Mouse (Mus musculus): ENCODE results near the gene Dnmt3a. TPM values are rescaled to one million over a fixed set of nuclear protein-coding genes. Genes with fewer than 3 reads are reported as not detected.
"Not testable (repeated sequence)": the region's sequence is repeated elsewhere in the genome, so short reads cannot be mapped to it uniquely, and the experiment has no call there.

Dnmt3a gene
- polyA plus RNA-seq, 1 experiment from 2014 or later: 55.1 TPM

DNA sequence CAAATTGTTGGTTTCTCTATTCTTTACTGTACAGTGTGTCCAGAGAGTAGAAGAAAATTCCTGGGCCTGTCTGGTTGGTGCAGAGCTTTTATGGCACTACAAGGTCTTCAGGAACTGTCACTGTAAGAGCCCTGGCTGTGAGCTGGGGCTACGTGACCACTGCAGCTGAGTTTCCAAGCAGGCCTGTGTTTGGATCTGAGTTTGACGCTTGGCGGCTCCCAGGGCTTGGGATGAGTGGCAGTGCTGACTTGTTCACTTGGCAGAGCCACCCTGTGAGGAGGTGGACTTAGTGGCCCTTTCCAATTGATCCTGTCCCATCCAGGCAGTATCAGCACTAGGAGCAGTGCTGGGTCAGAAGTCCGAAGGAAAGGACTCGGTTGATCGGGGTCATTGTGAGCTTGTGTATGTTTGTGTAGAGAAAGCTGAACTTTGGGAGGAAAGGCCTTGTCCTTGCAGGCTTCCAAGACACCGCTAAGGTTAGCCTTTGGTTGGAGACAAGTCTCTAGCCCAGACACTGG, 106.1 kb downstream of the Dnmt3a start:
- no peak overlapping the region for H3K4me3 ChIP-seq (ENCODE audit: low read length)
- no peaks in the 10 kb centered on the region for H3K9me3 ChIP-seq (replicated peaks; ENCODE audit: control insufficient read depth, low read length)
- H3K36me3 ChIP-seq (ENCODE audit: control insufficient read depth, insufficient read depth): peaks cover 15% of the 10 kb centered on the region
- H3K4me1 ChIP-seq (ENCODE audit: control insufficient read depth, insufficient read depth, low read length): no peaks in the 10 kb centered on the region
- H3K27ac ChIP-seq (ENCODE audit: low read length): no peak overlapping the region
- no peaks in the 10 kb centered on the region for H3K27me3 ChIP-seq (ENCODE audit: control insufficient read depth, insufficient read depth, low read length)
- H3K4me2 ChIP-seq (ENCODE audit: low read depth, low read length): no peak overlapping the region
- 83% methylated on average over 7 of the region's 7 CpGs for WGBS
- no peak overlapping the region for H3K9ac ChIP-seq (ENCODE audit: low read length)
- ATAC-seq (replicated peaks; ENCODE audit: extremely low read depth, insufficient read depth, low FRiP score): no peak

DNA sequence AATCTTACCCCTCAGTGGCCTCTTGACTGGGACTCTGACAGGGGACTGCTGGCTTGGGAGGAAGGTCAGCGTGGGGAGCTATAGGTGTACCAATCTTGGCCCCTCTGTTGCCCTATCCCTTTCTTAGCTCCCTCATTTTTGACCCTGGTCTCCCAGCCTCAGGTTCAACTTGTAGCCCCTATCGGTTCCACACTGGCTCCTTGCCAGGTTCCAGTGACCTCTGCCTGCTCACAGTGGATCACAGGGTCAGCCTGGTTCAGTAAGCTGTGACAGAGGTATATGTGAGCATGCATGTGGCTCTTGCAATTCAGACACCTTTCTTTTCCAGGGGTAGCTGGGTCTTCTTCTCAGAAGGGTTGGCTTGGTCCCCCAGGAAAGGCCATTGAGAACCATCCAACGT, 110.0 kb downstream of the Dnmt3a start:
- 0 out of 2 replicates have a peak, but pooled peaks cover 2% of the 10 kb centered on the region for H3K36me3 ChIP-seq (ENCODE audit: control insufficient read depth, insufficient read depth)
- H3K27me3 ChIP-seq (ENCODE audit: control insufficient read depth, insufficient read depth, low read length): no peaks in the 10 kb centered on the region
- no peak overlapping the region for H3K9ac ChIP-seq (ENCODE audit: low read length)
- 51% methylated on average over 3 of the region's 3 CpGs for WGBS
- ATAC-seq (replicated peaks; ENCODE audit: extremely low read depth, insufficient read depth, low FRiP score): no peak
- H3K9me3 ChIP-seq (replicated peaks; ENCODE audit: control insufficient read depth, low read length): no peaks in the 10 kb centered on the region
- H3K27ac ChIP-seq (ENCODE audit: low read length): no peak overlapping the region
- 0 out of 2 replicates have a peak, but pooled peaks cover 4% of the 10 kb centered on the region for H3K4me1 ChIP-seq (ENCODE audit: control insufficient read depth, insufficient read depth, low read length)
- no peak overlapping the region for H3K4me2 ChIP-seq (ENCODE audit: low read depth, low read length)
- H3K4me3 ChIP-seq (ENCODE audit: low read length): no peak overlapping the region

DNA sequence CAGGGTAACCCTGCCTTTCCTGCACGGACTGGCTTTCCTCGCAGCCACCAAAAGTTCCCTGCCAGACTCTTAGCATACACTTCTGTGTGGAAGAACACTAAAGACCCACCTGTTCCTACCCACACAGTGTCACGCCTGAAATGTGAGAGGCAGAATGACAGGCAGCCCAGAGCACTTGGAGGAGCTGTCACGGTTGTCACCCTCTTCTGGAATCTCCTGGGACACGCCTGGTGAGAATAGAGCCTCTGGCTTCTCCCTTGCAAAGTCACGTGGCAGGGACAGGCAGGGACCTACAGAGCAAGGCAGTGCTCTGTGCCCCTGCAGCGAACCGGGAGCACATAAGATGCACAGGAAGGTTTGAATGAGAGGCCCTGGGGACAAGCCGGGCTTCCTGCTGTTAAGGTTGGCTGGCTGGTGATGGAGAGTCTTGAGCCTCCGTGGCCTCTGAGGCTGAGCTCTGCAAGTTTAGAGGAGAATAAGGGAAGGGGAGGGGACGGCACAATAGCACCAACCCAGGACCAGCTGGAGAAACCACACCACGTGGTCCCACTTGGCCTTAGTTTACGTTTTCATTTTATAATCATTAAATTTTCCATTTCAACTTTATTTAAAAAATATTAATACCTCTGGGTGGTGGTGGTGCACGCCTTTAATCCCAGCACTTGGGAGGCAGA, 112.0 kb downstream of the Dnmt3a start:
- Histone ChIP-seq H3K4me2 (ENCODE audit: low read depth, low read length) (peak overlapping the region; percentile 5; the same call in 1 of the 2 replicates), H3K4me3 (ENCODE audit: low read length) (no peak overlapping the region), H3K36me3 (ENCODE audit: control insufficient read depth, insufficient read depth) (no peaks in the 10 kb centered on the region), H3K9me3 (replicated peaks; ENCODE audit: control insufficient read depth, low read length) (no peaks in the 10 kb centered on the region), H3K9ac (ENCODE audit: low read length) (no peak overlapping the region), H3K4me1 (ENCODE audit: control insufficient read depth, insufficient read depth, low read length) (peaks cover 9% of the 10 kb centered on the region; the same call in 1 of the 2 replicates), H3K27me3 (ENCODE audit: control insufficient read depth, insufficient read depth, low read length) (no peaks in the 10 kb centered on the region), H3K27ac (ENCODE audit: low read length) (no peak overlapping the region)
- ATAC-seq (replicated peaks; ENCODE audit: extremely low read depth, insufficient read depth, low FRiP score): peak; percentile 63; the same call in 1 of the 2 replicates
- whole genome bisulfite sequencing: 24% methylated on average over 14 of the region's 14 CpGs

DNA sequence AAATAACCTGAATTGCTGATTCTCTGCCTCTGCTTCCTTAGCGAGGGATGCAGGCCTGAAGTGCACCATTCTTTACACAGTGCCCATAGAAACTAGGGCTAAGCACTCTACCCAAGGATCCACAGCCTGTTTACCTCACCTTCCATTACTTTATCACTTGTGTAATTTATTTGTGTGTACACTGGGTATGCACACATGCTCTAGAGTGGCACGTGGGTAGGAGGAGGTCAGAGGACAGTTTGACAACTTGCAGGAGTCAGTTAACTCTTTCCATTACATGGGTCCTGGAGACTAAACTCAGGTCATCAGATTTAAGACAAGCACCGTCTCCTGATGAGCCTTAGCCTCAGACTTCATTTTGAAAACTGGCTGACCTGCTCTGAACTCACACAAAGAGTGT, 112.8 kb downstream of the Dnmt3a start:
- no peak overlapping the region for H3K4me2 ChIP-seq (ENCODE audit: low read depth, low read length)
- no peak for ATAC-seq (replicated peaks; ENCODE audit: extremely low read depth, insufficient read depth, low FRiP score)
- H3K27ac ChIP-seq (ENCODE audit: low read length): no peak overlapping the region
- WGBS: 60% methylated on average over 3 of the region's 3 CpGs
- H3K9ac ChIP-seq (ENCODE audit: low read length): no peak overlapping the region
- H3K9me3 ChIP-seq (replicated peaks; ENCODE audit: control insufficient read depth, low read length): no peaks in the 10 kb centered on the region
- no peaks in the 10 kb centered on the region for H3K27me3 ChIP-seq (ENCODE audit: control insufficient read depth, insufficient read depth, low read length)
- H3K4me1 ChIP-seq (ENCODE audit: control insufficient read depth, insufficient read depth, low read length): peaks cover 9% of the 10 kb centered on the region; the same call in 1 of the 2 replicates
- no peaks in the 10 kb centered on the region for H3K36me3 ChIP-seq (ENCODE audit: control insufficient read depth, insufficient read depth)
- H3K4me3 ChIP-seq (ENCODE audit: low read length): no peak overlapping the region

DNA sequence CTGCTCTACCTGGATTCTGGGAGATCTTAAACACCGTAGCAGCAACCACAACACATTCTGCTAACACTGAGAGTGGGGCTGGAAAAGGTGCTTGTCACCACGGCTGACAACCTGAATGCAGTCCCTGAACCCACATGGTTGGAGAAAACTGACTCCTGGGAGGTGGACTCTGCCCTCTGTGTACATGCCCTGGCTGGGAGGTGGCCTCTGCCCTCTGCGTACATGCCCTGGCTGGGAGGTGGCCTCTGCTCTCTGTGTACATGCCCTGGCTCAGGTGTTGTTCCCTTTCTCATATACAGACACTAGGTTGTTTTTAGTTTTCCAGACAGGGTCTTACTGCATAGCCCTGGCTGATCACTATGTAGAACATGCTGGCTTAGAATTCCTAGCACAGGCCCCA, 113.6 kb downstream of the Dnmt3a start:
- no peak overlapping the region for H3K27ac ChIP-seq (ENCODE audit: low read length)
- H3K4me1 ChIP-seq (ENCODE audit: control insufficient read depth, insufficient read depth, low read length): peaks cover 9% of the 10 kb centered on the region; the same call in 1 of the 2 replicates
- no peak overlapping the region for H3K9ac ChIP-seq (ENCODE audit: low read length)
- H3K9me3 ChIP-seq (replicated peaks; ENCODE audit: control insufficient read depth, low read length): no peaks in the 10 kb centered on the region
- ATAC-seq (replicated peaks; ENCODE audit: extremely low read depth, insufficient read depth, low FRiP score): no peak
- no peak overlapping the region for H3K4me3 ChIP-seq (ENCODE audit: low read length)
- no peaks in the 10 kb centered on the region for H3K36me3 ChIP-seq (ENCODE audit: control insufficient read depth, insufficient read depth)
- no peak overlapping the region for H3K4me2 ChIP-seq (ENCODE audit: low read depth, low read length)
- WGBS: 84% methylated on average over 3 of the region's 3 CpGs
- no peaks in the 10 kb centered on the region for H3K27me3 ChIP-seq (ENCODE audit: control insufficient read depth, insufficient read depth, low read length)

DNA sequence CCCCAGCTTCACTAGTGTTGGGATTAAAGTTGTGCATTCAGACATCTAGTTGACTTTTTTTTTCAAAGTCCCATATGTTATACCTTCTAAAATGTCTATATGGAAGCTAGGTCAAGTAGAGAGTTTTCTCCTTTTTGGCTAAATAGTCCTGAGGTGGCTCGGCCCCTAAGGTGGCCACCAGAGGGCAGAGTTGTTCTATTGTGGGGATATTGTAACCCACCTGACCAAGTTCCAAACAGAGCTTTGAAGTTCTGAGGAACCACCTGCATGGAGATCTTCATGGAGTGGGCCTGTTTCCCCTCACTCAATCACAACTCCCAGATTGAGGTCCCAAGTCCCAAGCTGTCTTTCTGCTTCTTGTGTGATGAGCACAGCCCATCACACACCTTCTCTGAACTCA, 120.3 kb downstream of the Dnmt3a start:
- Histone ChIP-seq H3K27ac (ENCODE audit: low read length) (no peak overlapping the region), H3K27me3 (ENCODE audit: control insufficient read depth, insufficient read depth, low read length) (no peaks in the 10 kb centered on the region), H3K4me3 (ENCODE audit: low read length) (no peak overlapping the region), H3K9ac (ENCODE audit: low read length) (no peak overlapping the region), H3K9me3 (replicated peaks; ENCODE audit: control insufficient read depth, low read length) (no peaks in the 10 kb centered on the region), H3K36me3 (ENCODE audit: control insufficient read depth, insufficient read depth) (no peaks in the 10 kb centered on the region), H3K4me1 (ENCODE audit: control insufficient read depth, insufficient read depth, low read length) (peaks cover 5% of the 10 kb centered on the region; the same call in 1 of the 2 replicates), H3K4me2 (ENCODE audit: low read depth, low read length) (no peak overlapping the region)
- WGBS: 0% methylated on average over 1 of the region's 1 CpGs
- ATAC-seq (replicated peaks; ENCODE audit: extremely low read depth, insufficient read depth, low FRiP score): no peak

DNA sequence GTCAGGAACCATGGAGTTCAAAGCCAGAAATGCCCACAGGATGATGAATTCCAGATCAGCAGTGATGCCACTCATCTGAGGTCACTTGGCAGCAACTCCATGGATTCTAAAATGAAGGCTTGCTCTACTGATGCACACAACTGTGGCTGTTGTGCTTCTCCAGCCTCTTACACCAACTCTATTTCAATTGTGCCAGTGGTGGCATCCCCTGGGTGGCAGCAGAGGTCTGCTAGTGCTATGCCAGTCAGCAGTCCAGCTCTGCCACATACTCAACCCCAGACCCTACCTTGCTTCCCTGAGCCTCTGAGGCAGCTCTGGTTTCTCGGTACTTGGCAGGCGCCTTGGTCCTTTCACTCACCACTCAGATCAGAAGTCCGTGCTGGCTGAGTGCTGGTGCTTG, 123.0 kb downstream of the Dnmt3a start:
- no peak overlapping the region for H3K4me3 ChIP-seq (ENCODE audit: low read length)
- no peaks in the 10 kb centered on the region for H3K36me3 ChIP-seq (ENCODE audit: control insufficient read depth, insufficient read depth)
- H3K4me1 ChIP-seq (ENCODE audit: control insufficient read depth, insufficient read depth, low read length): no peaks in the 10 kb centered on the region
- H3K9ac ChIP-seq (ENCODE audit: low read length): no peak overlapping the region
- H3K4me2 ChIP-seq (ENCODE audit: low read depth, low read length): no peak overlapping the region
- H3K9me3 ChIP-seq (replicated peaks; ENCODE audit: control insufficient read depth, low read length): no peaks in the 10 kb centered on the region
- H3K27ac ChIP-seq (ENCODE audit: low read length): no peak overlapping the region
- WGBS: 26% methylated on average over 3 of the region's 3 CpGs
- no peaks in the 10 kb centered on the region for H3K27me3 ChIP-seq (ENCODE audit: control insufficient read depth, insufficient read depth, low read length)
- peak; percentile 53 for ATAC-seq (replicated peaks; ENCODE audit: extremely low read depth, insufficient read depth, low FRiP score)

DNA sequence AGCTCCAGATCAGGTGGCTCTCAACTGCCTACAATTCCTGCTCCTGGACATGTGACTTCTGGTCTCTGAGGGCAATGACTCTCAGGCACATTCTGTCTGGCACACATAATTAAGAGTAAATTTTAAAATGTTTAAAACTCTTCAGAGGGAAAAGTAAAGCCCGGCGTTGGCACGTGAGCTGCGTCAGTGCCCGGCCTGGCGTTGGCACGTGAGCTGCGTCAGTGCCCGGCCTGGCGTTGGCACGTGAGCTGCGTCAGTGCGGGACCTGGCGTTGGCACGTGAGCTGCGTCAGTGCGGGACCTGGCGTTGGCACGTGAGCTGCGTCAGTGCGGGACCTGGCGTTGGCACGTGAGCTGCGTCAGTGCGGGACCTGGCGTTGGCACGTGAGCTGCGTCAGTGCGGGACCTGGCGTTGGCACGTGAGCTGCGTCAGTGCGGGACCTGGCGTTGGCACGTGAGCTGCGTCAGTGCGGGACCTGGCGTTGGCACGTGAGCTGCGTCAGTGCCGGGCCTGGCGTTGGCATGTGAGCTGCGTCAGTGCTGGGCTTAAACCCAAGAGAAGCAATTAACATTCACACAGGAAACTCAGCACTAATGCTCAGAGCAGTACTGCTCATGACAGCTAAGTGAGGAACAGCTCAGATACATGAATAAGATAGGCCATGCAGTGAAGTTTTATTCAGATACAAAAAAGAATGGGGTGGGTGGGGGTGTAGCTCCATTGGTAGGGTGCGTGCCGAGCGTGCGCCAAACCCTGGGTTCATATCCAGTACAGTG, 124.5 kb downstream of the Dnmt3a start:
- not testable (repeated sequence) for H3K36me3 ChIP-seq (ENCODE audit: control insufficient read depth, insufficient read depth); H3K4me3 ChIP-seq (ENCODE audit: low read length); H3K9me3 ChIP-seq (replicated peaks; ENCODE audit: control insufficient read depth, low read length); ATAC-seq (replicated peaks; ENCODE audit: extremely low read depth, insufficient read depth, low FRiP score); H3K27me3 ChIP-seq (ENCODE audit: control insufficient read depth, insufficient read depth, low read length); H3K4me1 ChIP-seq (ENCODE audit: control insufficient read depth, insufficient read depth, low read length); H3K9ac ChIP-seq (ENCODE audit: low read length); H3K27ac ChIP-seq (ENCODE audit: low read length); H3K4me2 ChIP-seq (ENCODE audit: low read depth, low read length)
- 81% methylated on average over 31 of the region's 47 CpGs for WGBS

DNA sequence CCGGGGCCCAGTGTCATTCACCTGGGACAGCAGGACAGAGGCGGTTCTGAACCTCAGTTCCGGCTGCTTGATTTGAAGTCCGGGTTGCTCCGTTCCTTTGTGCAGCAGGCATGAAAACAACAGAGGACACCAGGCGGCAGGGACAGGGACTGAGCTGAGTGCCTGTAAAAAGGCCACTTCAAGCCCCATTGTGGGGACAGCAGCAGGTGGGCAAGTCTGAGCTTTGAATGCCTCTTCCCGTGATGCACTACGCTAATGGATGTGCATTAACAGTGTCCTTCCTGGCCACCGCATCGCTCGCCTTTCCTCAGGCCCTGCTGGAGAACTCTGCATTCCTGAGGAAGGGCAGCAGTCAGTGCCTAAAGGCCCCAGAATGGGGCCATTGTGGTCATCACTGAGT, 136.2 kb downstream of the Dnmt3a start:
- H3K27ac ChIP-seq (ENCODE audit: low read length): no peak overlapping the region
- H3K27me3 ChIP-seq (ENCODE audit: control insufficient read depth, insufficient read depth, low read length): no peaks in the 10 kb centered on the region
- H3K4me2 ChIP-seq (ENCODE audit: low read depth, low read length): no peak overlapping the region
- no peak overlapping the region for H3K9ac ChIP-seq (ENCODE audit: low read length)
- no peaks in the 10 kb centered on the region for H3K9me3 ChIP-seq (replicated peaks; ENCODE audit: control insufficient read depth, low read length)
- no peak overlapping the region for H3K4me3 ChIP-seq (ENCODE audit: low read length)
- H3K36me3 ChIP-seq (ENCODE audit: control insufficient read depth, insufficient read depth): no peaks in the 10 kb centered on the region
- ATAC-seq (replicated peaks; ENCODE audit: extremely low read depth, insufficient read depth, low FRiP score): no peak
- H3K4me1 ChIP-seq (ENCODE audit: control insufficient read depth, insufficient read depth, low read length): no peaks in the 10 kb centered on the region
- 43% methylated on average over 11 of the region's 11 CpGs for WGBS

Measured in heart, embryonic 16.5 days (tissue).